Mouse (Mus musculus): ENCODE measurements around the gene Foxp1.

Gene Foxp1

GRCm38 (mm10) chr6:99328146-99328545, 194.4 kb downstream of the Foxp1 start:
- no peak for DNase-seq (ENCODE audit: low spot score)

GRCm38 (mm10) chr6:99327721-99328120, 194.8 kb downstream of the Foxp1 start:
- no peak for DNase-seq (ENCODE audit: low spot score)

- DNase-seq (ENCODE audit: low spot score), result no peak
Measured at GRCm38 (mm10) chr6:99325881-99326280, 196.6 kb downstream of the Foxp1 start.

GRCm38 (mm10) chr6:99325461-99325860, 197.1 kb downstream of the Foxp1 start:
- no peak for DNase-seq (ENCODE audit: low spot score)

- DNase-seq (ENCODE audit: low spot score), result no peak
Measured at GRCm38 (mm10) chr6:99322132-99322904, 200.2 kb downstream of the Foxp1 start.

- no peak for DNase-seq (ENCODE audit: low spot score)
Measured at GRCm38 (mm10) chr6:99320444-99320843, 202.1 kb downstream of the Foxp1 start.

- DNase-seq (ENCODE audit: low spot score), result no peak
Measured at GRCm38 (mm10) chr6:99319415-99320405, 202.8 kb downstream of the Foxp1 start.

GRCm38 (mm10) chr6:99314746-99315145, 207.8 kb downstream of the Foxp1 start:
- no peak for DNase-seq (ENCODE audit: low spot score)

GRCm38 (mm10) chr6:99310529-99310928, 212.0 kb downstream of the Foxp1 start:
- DNase-seq (ENCODE audit: low spot score), result no peak

GRCm38 (mm10) chr6:99310171-99310500, 212.4 kb downstream of the Foxp1 start:
- no peak for DNase-seq (ENCODE audit: low spot score)

GRCm38 (mm10) chr6:99309466-99310170, 212.9 kb downstream of the Foxp1 start:
- no peak for DNase-seq (ENCODE audit: low spot score)

- DNase-seq (ENCODE audit: low spot score), result no peak
Measured at GRCm38 (mm10) chr6:99305751-99306150, 216.8 kb downstream of the Foxp1 start.

- no peak for DNase-seq (ENCODE audit: low spot score)
Measured at GRCm38 (mm10) chr6:99305236-99305635, 217.3 kb downstream of the Foxp1 start.

GRCm38 (mm10) chr6:99302662-99303435, 219.7 kb downstream of the Foxp1 start:
- DNase-seq (ENCODE audit: low spot score), result no peak

- no peak for DNase-seq (ENCODE audit: low spot score)
Measured at GRCm38 (mm10) chr6:99301923-99302322, 220.6 kb downstream of the Foxp1 start.

GRCm38 (mm10) chr6:99300235-99300634, 222.3 kb downstream of the Foxp1 start:
- no peak for DNase-seq (ENCODE audit: low spot score)

- no peak for DNase-seq (ENCODE audit: low spot score)
Measured at GRCm38 (mm10) chr6:99299196-99299595, 223.3 kb downstream of the Foxp1 start.

- no peak for DNase-seq (ENCODE audit: low spot score)
Measured at GRCm38 (mm10) chr6:99297535-99297934, 225.0 kb downstream of the Foxp1 start.

- DNase-seq (ENCODE audit: low spot score), result no peak
Measured at GRCm38 (mm10) chr6:99295495-99295894, 227.0 kb downstream of the Foxp1 start.

GRCm38 (mm10) chr6:99289220-99289619, 233.3 kb downstream of the Foxp1 start:
- DNase-seq (ENCODE audit: low spot score), result no peak

GRCm38 (mm10) chr6:99285026-99285425, 237.5 kb downstream of the Foxp1 start:
- no peak for DNase-seq (ENCODE audit: low spot score)

- DNase-seq (ENCODE audit: low spot score), result no peak
Measured at GRCm38 (mm10) chr6:99284019-99284418, 238.5 kb downstream of the Foxp1 start.

All from MN1 (cell line).